Mouse (Mus musculus) layer of hippocampus, postnatal 14 days (tissue): ENCODE data around the gene Jmjd6. TPM values are rescaled to one million over a fixed set of nuclear protein-coding genes. Genes with fewer than 3 reads are reported as not detected.

Experiments
- DNase-seq, 2 experiments: peaks; one replicate each; pipeline ENCODE4 v3.0.0; 2021 to 2022; ENCODE audit warnings: low spot score in 2 of 2, mixed read lengths in 1 of 2
- total RNA-seq, 2 experiments: library from RNA; stranded (reverse); gene quantifications; 2 replicates each; pipeline ENCODE4 v1.2.3; 2021

Jmjd6 gene
- total RNA-seq, 2 experiments from 2014 or later: 28.8 to 29.3 TPM

DNA sequence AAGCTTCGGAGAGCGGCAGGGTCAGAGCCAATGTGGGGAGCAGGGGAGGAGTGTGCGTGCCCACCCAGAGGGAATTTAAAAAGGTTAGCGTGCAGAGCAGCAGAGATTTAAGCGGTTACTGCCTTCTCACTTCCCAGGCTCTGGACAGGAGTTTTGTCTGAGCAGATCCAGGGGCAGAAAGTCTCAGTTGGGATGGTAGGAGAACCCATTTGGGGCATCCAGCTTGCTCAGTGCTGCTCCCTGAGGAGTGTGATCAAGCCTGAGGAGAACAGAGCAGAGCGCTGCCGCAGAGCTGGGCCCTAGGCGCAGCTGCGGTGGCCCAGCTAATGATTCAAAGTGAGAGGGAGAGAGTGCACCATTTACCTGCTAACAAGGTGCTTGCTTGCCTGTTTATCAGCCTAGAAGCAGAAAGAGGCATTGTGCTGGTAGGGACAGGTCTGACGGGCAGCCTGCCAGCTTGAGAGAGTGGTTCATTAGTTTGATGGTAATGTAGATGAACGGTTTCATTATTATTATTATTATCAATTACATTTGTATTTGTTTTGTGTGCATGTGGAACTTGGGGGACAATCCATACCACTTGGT lies 34.3 kb downstream of the Jmjd6 start:
- DNase-seq: no peak

DNA sequence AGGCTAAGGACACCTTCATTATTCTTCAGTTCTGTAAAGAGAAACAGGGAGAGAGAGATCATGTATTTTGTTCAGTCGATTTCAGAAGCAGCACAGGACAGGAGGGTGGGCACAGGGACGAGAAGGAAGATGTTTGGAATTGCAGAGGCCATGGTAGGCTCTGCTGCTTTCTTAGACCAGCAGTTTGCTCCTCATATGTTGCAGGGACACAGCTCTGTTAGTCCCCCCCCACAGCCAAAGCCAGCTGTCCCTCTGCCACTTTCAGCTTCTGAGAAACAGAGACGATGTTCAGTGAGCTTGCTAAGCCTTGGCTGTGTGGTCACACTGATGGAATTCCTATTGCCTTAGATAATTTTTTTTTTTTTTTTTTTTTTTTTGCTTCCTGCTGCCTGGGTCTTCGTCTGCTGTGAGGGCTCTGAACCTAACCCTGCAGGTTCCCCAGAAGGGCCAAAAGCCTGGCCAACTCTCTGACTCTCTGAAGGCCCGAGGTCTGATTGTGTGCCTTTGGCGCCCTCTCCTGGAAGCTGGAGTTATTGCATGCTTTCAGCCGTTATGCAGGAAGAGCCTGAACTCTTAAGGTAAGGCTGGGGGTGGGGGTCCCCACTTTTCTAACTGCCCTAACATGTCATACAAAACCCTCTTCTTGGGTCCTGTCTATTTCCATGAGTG lies 35.2 kb downstream of the Jmjd6 start:
- DNase-seq: peak; percentile 87 to 93

DNA sequence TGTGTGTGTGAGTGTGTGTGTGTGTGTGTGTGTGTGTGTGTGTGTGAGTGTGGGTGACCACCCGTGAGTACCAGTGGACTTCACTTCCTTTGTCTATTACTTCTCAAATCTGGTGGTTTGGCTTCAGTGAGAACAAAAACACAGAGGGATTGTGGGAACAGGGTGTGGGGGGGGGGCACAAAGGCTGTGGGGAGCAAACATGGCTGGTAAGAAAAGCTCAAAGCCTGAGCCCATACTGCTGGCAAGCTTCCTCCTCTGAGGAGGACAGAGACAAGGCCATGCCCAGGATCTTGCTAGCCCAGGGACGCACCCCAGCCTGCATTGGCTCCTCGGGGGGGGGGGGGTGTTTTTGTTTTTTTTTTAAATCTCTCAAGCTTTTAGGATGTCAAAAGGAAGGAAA lies 35.7 kb downstream of the Jmjd6 start:
- no peak for DNase-seq

DNA sequence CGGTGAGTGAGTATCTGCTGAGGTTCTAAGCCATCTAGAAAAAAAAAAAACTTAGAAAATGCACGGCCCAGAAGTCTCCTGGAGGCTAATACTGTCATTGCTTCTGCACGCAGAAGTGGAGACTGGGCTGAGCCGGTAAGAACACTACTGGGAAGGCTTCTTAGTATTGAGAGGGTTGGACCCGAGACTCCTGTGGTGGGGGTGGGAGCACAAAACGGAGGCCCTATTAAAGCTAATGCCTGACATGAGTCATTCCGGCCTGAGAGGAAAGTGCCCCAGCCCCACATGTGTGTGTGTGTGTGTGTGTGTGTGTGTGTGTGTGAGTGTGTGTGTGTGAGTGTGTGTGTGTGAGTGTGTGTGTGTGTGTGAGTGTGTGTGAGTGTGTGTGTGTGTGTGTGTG lies 36.1 kb downstream of the Jmjd6 start:
- no peak for DNase-seq

DNA sequence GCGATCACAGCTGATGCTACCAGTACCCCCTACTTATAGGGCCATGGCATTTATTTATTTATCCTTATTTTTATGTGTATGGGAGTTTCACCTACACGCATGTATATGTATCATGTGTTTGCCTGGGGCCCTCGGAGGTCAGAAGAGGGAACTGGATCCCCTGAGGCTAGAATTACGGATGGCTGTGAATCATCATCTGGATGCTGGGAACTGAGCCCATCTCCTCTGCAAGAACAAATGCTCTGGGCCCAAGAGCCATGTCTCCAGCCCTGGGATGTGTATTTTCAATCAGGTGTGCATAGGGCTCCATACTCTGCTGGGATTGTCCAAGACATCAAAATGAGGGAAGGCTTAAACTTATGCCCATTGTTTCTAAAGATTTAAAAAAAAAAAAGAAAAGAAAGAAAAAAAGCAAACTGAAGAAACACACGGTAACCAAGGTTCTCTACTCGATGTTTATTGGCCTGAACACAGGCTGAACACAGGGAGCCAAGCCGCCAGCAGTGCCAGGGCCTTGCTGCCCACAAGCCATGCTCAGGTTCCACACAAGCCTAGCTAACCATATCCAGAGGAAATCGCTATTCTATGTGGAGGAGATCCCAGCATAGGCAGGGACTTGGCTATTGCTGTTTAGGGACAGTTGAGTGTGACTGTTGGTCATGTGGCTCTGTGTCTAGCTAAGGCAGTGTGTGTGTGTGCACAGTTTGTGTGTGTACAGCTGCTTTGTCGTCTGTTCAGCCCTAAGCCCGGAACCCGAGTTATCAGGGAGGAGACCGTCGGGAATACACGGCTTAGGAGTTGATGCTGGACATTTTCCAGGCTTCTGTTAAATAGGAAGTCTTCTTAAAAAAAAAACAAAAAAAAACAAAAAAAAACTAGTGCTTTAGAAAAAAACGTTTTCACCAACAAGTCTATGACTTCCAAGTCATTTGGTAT lies 36.8 kb downstream of the Jmjd6 start:
- no peak for DNase-seq

DNA sequence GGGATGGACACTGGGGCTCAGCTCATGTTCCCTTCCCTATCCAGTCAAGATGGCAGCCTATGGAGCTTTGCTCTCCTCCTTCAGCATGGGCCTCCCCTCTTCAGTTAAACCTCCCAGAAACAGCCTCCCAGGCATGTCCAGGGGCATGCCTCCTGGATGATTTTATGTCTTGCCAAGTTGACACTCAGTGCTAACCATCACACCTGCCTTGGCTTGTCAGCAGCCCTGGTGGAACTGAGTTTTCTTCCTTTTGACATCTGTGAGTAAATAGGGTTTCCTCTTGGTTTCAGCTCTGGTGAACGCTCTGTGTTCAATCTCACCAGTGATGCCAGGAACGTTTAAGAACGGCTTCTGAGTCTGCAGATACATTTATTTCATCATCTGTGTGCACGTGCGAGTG lies 40.5 kb downstream of the Jmjd6 start:
- no peak for DNase-seq

DNA sequence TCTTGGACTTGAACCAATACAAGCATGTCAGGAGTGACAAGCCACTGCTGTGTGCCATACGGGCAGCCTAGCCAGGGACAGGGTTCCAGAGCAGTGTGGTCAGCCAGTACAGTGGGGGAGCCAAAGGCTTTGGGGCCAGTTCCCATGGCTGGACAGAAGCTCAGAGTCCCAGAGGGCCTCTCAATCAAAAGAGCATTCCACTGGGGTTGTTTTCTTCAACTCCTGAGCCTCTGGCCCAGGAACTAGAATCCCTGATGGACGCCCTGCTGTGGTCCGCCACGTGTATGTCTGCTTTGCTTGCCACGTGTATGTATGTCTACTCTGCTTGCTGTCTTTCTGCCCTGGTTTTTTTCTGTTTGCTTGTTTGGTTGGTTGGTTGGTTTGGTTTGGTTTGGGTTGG lies 42.1 kb downstream of the Jmjd6 start:
- DNase-seq: no peak

DNA sequence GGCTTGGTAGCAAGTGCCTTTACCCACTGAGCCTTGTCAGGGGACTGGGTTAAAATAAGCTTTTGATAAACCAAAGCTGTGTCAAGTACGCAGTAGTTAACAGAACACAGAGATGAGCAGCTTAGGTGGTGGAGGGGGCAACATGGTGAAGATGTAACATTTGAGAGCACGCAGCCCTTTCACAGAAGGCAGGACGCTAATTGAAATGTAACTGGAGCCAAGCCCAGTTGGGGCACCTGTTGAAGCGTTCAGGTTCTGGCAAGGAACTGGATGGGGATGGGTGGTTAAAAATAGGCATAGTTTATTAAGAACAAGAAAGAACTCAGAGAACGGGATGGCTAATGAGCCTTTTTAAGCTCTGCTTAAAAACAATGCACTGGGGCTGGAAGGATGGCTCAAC lies 43.9 kb downstream of the Jmjd6 start:
- peak in 1 of 2 experiments; percentile 68 for DNase-seq

Other genes with a start within 250 kb of the Jmjd6 start
- gene Rhbdf2, start 216.4 kb downstream of the Jmjd6 start, total RNA-seq: 1 to 10 TPM; 1.6 to 1.7 TPM
- gene Prcd, start 189.9 kb downstream of the Jmjd6 start, total RNA-seq: 1 to 10 TPM; 4.6 to 5.0 TPM
- 10 to 100 TPM; 48.9 to 52.1 TPM for gene Cygb, start 189.1 kb downstream of the Jmjd6 start, total RNA-seq
- gene St6galnac1, start 67.9 kb downstream of the Jmjd6 start, total RNA-seq: not detected
- gene Mxra7, start 15.4 kb downstream of the Jmjd6 start, total RNA-seq: 10 to 100 TPM; 22.2 to 22.8 TPM
- gene Mettl23, start 171 bp downstream of the Jmjd6 start, total RNA-seq: 10 to 100 TPM; 27.3 to 30.0 TPM
- 10 to 100 TPM; 38.5 to 48.9 TPM for gene Mfsd11, start 9.0 kb upstream of the Jmjd6 start, total RNA-seq
- 100 to 1,000 TPM; 171 to 184 TPM for gene Srsf2, start 9.6 kb upstream of the Jmjd6 start, total RNA-seq
- 10 to 100 TPM; 44.1 to 44.5 TPM for gene Mgat5b, start 75.4 kb upstream of the Jmjd6 start, total RNA-seq